Mouse (Mus musculus) mouse trophoblast stem cell (cell line): ENCODE results near the gene Olfr1160.
"Not testable (repeated sequence)": the region's sequence is repeated elsewhere in the genome, so short reads cannot be mapped to it uniquely, and the experiment has no call there.

Experiments
- in situ Hi-C, 2 experiments: fragments of 300-500 bp; cut with MseI, MboI; formaldehyde crosslinking; loops; 2 replicates in 1 of 2; 3 replicates in 1 of 2; pipeline ENCODE4 v1.15.1; 2025

Gene Olfr1160

GRCm38 (mm10) chr2:88007515-88008318 lies at the start of gene Olfr1160:
TSS of gene Olfr1160 (minus strand) at chr2:88008268.
- in situ Hi-C loops, result no loop called here

- in situ Hi-C loops, result no loop called here
Measured at GRCm38 (mm10) chr2:88051029-88051428, 43.0 kb upstream of the Olfr1160 start, which contains the start of gene Olfr1162. TSS of gene Olfr1162 (minus strand) at chr2:88051129.

GRCm38 (mm10) chr2:88037599-88037998 lies 29.5 kb upstream of the Olfr1160 start, which contains the start of gene Olfr73:
TSS of gene Olfr73 (minus strand) at chr2:88037699.
- in situ Hi-C loops, result no loop called here

- in situ Hi-C loops, result not testable (repeated sequence)
Measured at GRCm38 (mm10) chr2:88022474-88022873, 14.4 kb upstream of the Olfr1160 start, which contains the start of gene Olfr1161. TSS of gene Olfr1161 (plus strand) at chr2:88022774.

- in situ Hi-C loops, result no loop called here
Measured at GRCm38 (mm10) chr2:87989813-87990212, 18.3 kb downstream of the Olfr1160 start, which contains the start of gene Olfr1158. TSS of gene Olfr1158 (plus strand) at chr2:87990113.

- in situ Hi-C loops, result no loop called here
Measured at GRCm38 (mm10) chr2:87974563-87974962, 33.5 kb downstream of the Olfr1160 start, which contains the start of gene Olfr74. TSS of gene Olfr74 (minus strand) at chr2:87974663.

- in situ Hi-C loops, result no loop called here
Measured at GRCm38 (mm10) chr2:87968199-87968598, 39.9 kb downstream of the Olfr1160 start, which contains the start of gene Olfr1157. TSS of gene Olfr1157 (minus strand) at chr2:87968299.

GRCm38 (mm10) chr2:87953000-87953399 lies 55.1 kb downstream of the Olfr1160 start, which contains the start of gene Olfr1156:
TSS of gene Olfr1156 (minus strand) at chr2:87953100.
- in situ Hi-C loops, result no loop called here
